Mouse (Mus musculus): ENCODE measurements at regions not wholly inside any gene's neighbourhood (a gene's known extent, or its start where the extent isn't known, plus 50 kb on each side); places are given as distances from the start of the nearest gene placed in this dataset.

GRCm38 (mm10) chr5:43055111-43055710 is 177.8 kb upstream of the Cpeb2 start:
- no peaks in the 10 kb centered on the region for H3K4me1 ChIP-seq (ENCODE audit: control insufficient read depth, insufficient read depth, low read length)
- no peak overlapping the region for H3K4me3 ChIP-seq (replicated peaks; ENCODE audit: extremely low read depth, low read depth, low read length)
- WGBS = 45% methylated on average over 3 of the region's 4 CpGs
- no peak for DNase-seq
- TF ChIP-seq CTCF (IDR thresholded peaks at IDR 0.05; ENCODE audit: insufficient read depth, low read length) (no peak), POLR2A (IDR thresholded peaks at IDR 0.05; ENCODE audit: borderline replicate concordance, extremely low read depth, low read depth, low read length) (no peak)

- no peak for DNase-seq
- TF ChIP-seq CTCF (IDR thresholded peaks at IDR 0.05; ENCODE audit: insufficient read depth, low read length) (no peak), POLR2A (IDR thresholded peaks at IDR 0.05; ENCODE audit: borderline replicate concordance, extremely low read depth, low read depth, low read length) (no peak)
- H3K4me1 ChIP-seq (ENCODE audit: control insufficient read depth, insufficient read depth, low read length) = no peaks in the 10 kb centered on the region
- WGBS = 87% methylated on average over 2 of the region's 2 CpGs
- H3K4me3 ChIP-seq (replicated peaks; ENCODE audit: extremely low read depth, low read depth, low read length) = no peak overlapping the region
Observed at GRCm38 (mm10) chr5:43056486-43056885, 176.5 kb upstream of the Cpeb2 start.

- DNase-seq = no peak
- H3K4me3 ChIP-seq (replicated peaks; ENCODE audit: extremely low read depth, low read depth, low read length) = no peak overlapping the region
- WGBS = 77% methylated on average over 2 of the region's 2 CpGs
- TF ChIP-seq POLR2A (IDR thresholded peaks at IDR 0.05; ENCODE audit: borderline replicate concordance, extremely low read depth, low read depth, low read length) (no peak), CTCF (IDR thresholded peaks at IDR 0.05; ENCODE audit: insufficient read depth, low read length) (no peak)
- H3K4me1 ChIP-seq (ENCODE audit: control insufficient read depth, insufficient read depth, low read length) = no peaks in the 10 kb centered on the region
Observed at GRCm38 (mm10) chr5:43061243-43061642, 171.7 kb upstream of the Cpeb2 start.

- DNase-seq = no peak
- Histone ChIP-seq H3K4me1 (ENCODE audit: control insufficient read depth, insufficient read depth, low read length) (no peaks in the 10 kb centered on the region), H3K4me3 (replicated peaks; ENCODE audit: extremely low read depth, low read depth, low read length) (no peak overlapping the region)
- WGBS = 67% methylated on average over 1 of the region's 1 CpGs
- no peak for TF ChIP-seq POLR2A (IDR thresholded peaks at IDR 0.05; ENCODE audit: borderline replicate concordance, extremely low read depth, low read depth, low read length)
- TF ChIP-seq CTCF (IDR thresholded peaks at IDR 0.05; ENCODE audit: insufficient read depth, low read length) = no peak
Observed at GRCm38 (mm10) chr5:43061797-43062391, 171.1 kb upstream of the Cpeb2 start.

- no peaks in the 10 kb centered on the region for H3K4me1 ChIP-seq (ENCODE audit: control insufficient read depth, insufficient read depth, low read length)
- 71% methylated on average over 1 of the region's 1 CpGs for WGBS
- no peak overlapping the region for H3K4me3 ChIP-seq (replicated peaks; ENCODE audit: extremely low read depth, low read depth, low read length)
- DNase-seq = no peak
- TF ChIP-seq CTCF (IDR thresholded peaks at IDR 0.05; ENCODE audit: insufficient read depth, low read length) (no peak), POLR2A (IDR thresholded peaks at IDR 0.05; ENCODE audit: borderline replicate concordance, extremely low read depth, low read depth, low read length) (no peak)
Observed at GRCm38 (mm10) chr5:43062499-43062898, 170.5 kb upstream of the Cpeb2 start.

GRCm38 (mm10) chr5:43063386-43063785 is 169.6 kb upstream of the Cpeb2 start:
- Histone ChIP-seq H3K4me3 (replicated peaks; ENCODE audit: extremely low read depth, low read depth, low read length) (no peak overlapping the region), H3K4me1 (ENCODE audit: control insufficient read depth, insufficient read depth, low read length) (no peaks in the 10 kb centered on the region)
- 78% methylated on average over 8 of the region's 8 CpGs for WGBS
- no peak for TF ChIP-seq POLR2A (IDR thresholded peaks at IDR 0.05; ENCODE audit: borderline replicate concordance, extremely low read depth, low read depth, low read length)
- TF ChIP-seq CTCF (IDR thresholded peaks at IDR 0.05; ENCODE audit: insufficient read depth, low read length) = no peak
- DNase-seq = no peak

- Histone ChIP-seq H3K4me1 (ENCODE audit: control insufficient read depth, insufficient read depth, low read length) (no peaks in the 10 kb centered on the region), H3K4me3 (replicated peaks; ENCODE audit: extremely low read depth, low read depth, low read length) (no peak overlapping the region)
- TF ChIP-seq POLR2A (IDR thresholded peaks at IDR 0.05; ENCODE audit: borderline replicate concordance, extremely low read depth, low read depth, low read length) (no peak), CTCF (IDR thresholded peaks at IDR 0.05; ENCODE audit: insufficient read depth, low read length) (no peak)
- WGBS = 82% methylated on average over 3 of the region's 3 CpGs
- DNase-seq = no peak
Observed at GRCm38 (mm10) chr5:43071541-43071940, 161.4 kb upstream of the Cpeb2 start.

GRCm38 (mm10) chr5:43072340-43072739 is 160.6 kb upstream of the Cpeb2 start:
- no peak for DNase-seq
- TF ChIP-seq CTCF (IDR thresholded peaks at IDR 0.05; ENCODE audit: insufficient read depth, low read length) (no peak), POLR2A (IDR thresholded peaks at IDR 0.05; ENCODE audit: borderline replicate concordance, extremely low read depth, low read depth, low read length) (no peak)
- Histone ChIP-seq H3K4me1 (ENCODE audit: control insufficient read depth, insufficient read depth, low read length) (no peaks in the 10 kb centered on the region), H3K4me3 (replicated peaks; ENCODE audit: extremely low read depth, low read depth, low read length) (no peak overlapping the region)
- 71% methylated on average over 2 of the region's 2 CpGs for WGBS

- no peak for TF ChIP-seq POLR2A (IDR thresholded peaks at IDR 0.05; ENCODE audit: borderline replicate concordance, extremely low read depth, low read depth, low read length)
- no peak for TF ChIP-seq CTCF (IDR thresholded peaks at IDR 0.05; ENCODE audit: insufficient read depth, low read length)
Observed at GRCm38 (mm10) chr5:43074536-43074935, 158.4 kb upstream of the Cpeb2 start.

GRCm38 (mm10) chr5:43080252-43080651 is 152.7 kb upstream of the Cpeb2 start:
- TF ChIP-seq POLR2A (IDR thresholded peaks at IDR 0.05; ENCODE audit: borderline replicate concordance, extremely low read depth, low read depth, low read length) (no peak), CTCF (IDR thresholded peaks at IDR 0.05; ENCODE audit: insufficient read depth, low read length) (no peak)
- WGBS = 82% methylated on average over 1 of the region's 1 CpGs
- DNase-seq = no peak

More at GRCm38 (mm10) chr5:43074536-43074935, 158.4 kb upstream of the Cpeb2 start:
- Histone ChIP-seq H3K4me1 (ENCODE audit: control insufficient read depth, insufficient read depth, low read length) (no peaks in the 10 kb centered on the region), H3K4me3 (replicated peaks; ENCODE audit: extremely low read depth, low read depth, low read length) (no peak overlapping the region)
- DNase-seq = no peak
- 81% methylated on average over 3 of the region's 3 CpGs for WGBS

More at GRCm38 (mm10) chr5:43080252-43080651, 152.7 kb upstream of the Cpeb2 start:
- Histone ChIP-seq H3K4me3 (replicated peaks; ENCODE audit: extremely low read depth, low read depth, low read length) (no peak overlapping the region), H3K4me1 (ENCODE audit: control insufficient read depth, insufficient read depth, low read length) (no peaks in the 10 kb centered on the region)
